Mouse (Mus musculus): ENCODE measurements around the gene Myo1c. TPM values are rescaled to one million over a fixed set of nuclear protein-coding genes. Genes with fewer than 3 reads are reported as not detected.

Gene Myo1c
- 9.2 and 11.1 TPM in 2 replicates for polyA plus RNA-seq (2015; fragmentation: Nextera tagmentation; extraction: Ambion mirVana)

DNA sequence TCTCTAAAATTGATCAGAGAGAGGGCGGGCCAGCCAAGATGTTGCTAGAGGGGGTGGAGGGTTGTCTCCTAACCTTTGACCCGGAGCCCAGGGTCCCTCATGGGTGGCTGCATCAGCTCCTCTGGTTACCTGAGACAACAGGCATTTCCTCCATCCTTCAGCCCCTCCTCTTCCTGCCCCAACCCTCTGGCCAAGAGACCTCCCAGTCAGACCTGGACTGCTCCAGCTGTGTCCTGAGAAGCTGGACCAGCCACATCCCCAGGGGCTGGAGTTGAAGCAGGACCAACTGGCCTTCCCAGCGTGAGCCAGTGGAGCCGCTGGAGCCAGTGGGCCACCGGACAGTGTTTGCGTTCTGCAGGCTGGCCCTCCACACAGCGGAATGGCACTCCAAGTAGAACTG, at the start of gene Myo1c:
Gene Myo1c (plus strand): TSS at position 194 of the 400 bp plus-strand sequence.
- H3K4me1 ChIP-seq, result peaks cover 34% of the 10 kb centered on the region
- peak within 1 kb of the TSS; percentile 89 for H3K4me2 ChIP-seq (replicated peaks)
- H3K9me3 ChIP-seq, result no peaks in the 10 kb centered on the region
- peak within 1 kb of the TSS; percentile 65 for H3K4me3 ChIP-seq
- H3K9ac ChIP-seq (replicated peaks), result peak within 1 kb of the TSS; percentile 77
- 85% methylated on average over 7 of the region's 7 CpGs for WGBS
- peaks cover 2% of the 10 kb centered on the region; the same call in 1 of the 2 replicates for H3K36me3 ChIP-seq
- H3K27me3 ChIP-seq, result peaks cover 16% of the 10 kb centered on the region
- no peak for ATAC-seq (replicated peaks)
- H3K27ac ChIP-seq (replicated peaks), result peak within 1 kb of the TSS; percentile 29; the same call in 1 of the 2 replicates

DNA sequence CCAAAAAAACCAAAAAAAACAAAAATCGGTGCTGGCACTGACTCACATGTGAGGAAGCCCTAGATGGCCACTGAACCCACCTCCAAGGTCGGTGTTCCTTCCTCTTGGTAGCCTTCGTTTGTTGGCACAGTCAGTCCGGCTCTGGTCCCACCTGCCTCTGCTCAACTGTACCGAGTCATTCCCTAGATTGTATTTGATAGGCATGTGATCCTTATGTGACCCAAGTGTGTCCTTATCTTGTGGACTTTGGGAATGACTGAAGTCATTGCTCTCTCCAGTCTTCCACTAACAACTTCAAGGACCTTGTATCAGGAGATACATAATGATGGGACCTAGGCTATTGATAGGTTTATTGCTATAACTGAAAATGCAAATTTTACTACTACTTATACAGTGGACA, 45.5 kb upstream of the Myo1c start:
- no peak overlapping the region for H3K9ac ChIP-seq (replicated peaks)
- no peaks in the 10 kb centered on the region for H3K27me3 ChIP-seq
- no peaks in the 10 kb centered on the region for H3K9me3 ChIP-seq
- no peaks in the 10 kb centered on the region for H3K4me1 ChIP-seq
- no peak overlapping the region for H3K4me3 ChIP-seq
- WGBS, result 95% methylated on average over 5 of the region's 5 CpGs
- H3K36me3 ChIP-seq, result peaks cover 65% of the 10 kb centered on the region
- no peak overlapping the region for H3K27ac ChIP-seq (replicated peaks)
- no peak for ATAC-seq (replicated peaks)
- no peak overlapping the region for H3K4me2 ChIP-seq (replicated peaks)

DNA sequence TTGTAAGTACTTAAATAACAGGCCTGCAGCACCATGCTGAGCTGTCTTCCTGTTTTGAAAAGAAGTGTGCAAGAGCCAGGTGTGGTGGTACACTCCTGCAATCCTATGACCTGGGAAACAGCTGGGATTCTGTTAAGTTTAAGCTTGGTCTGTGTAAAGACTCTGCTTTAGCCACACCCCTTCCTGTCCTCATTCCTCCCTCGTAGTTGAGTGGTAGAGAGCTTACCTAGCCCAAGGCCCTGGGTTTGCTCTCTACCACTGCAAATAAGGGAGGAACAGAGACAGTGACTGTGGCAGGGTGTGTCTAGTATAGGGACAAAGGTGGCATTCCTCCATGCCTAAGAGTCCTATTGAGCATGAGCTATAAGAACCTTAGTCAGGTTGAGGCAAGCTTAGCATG, 45.0 kb upstream of the Myo1c start:
- no peaks in the 10 kb centered on the region for H3K27me3 ChIP-seq
- H3K36me3 ChIP-seq, result peaks cover 65% of the 10 kb centered on the region
- no peak overlapping the region for H3K4me3 ChIP-seq
- H3K4me2 ChIP-seq (replicated peaks), result no peak overlapping the region
- H3K9me3 ChIP-seq, result no peaks in the 10 kb centered on the region
- ATAC-seq (replicated peaks), result no peak
- H3K9ac ChIP-seq (replicated peaks), result no peak overlapping the region
- no peaks in the 10 kb centered on the region for H3K4me1 ChIP-seq
- H3K27ac ChIP-seq (replicated peaks), result no peak overlapping the region
- 74% methylated on average over 1 of the region's 1 CpGs for WGBS

DNA sequence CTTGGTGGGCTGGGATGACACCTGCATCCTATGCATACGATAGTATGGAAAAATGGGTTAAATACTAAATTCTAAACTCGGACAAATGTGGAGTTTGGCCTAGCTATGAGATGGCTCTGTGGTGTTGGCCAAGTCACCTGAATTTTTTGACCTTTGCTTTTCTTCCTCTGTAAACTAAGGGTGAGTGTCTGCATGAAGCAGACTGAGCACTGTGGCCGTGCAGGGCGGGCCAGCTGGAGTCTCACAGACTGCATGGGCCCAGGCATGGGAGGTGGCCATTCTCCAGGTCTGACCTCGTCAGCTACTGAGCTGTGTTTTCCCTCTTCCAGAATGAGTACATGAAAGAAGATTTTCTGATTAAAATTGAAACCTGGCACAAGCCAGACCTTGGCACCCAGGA, 41.5 kb upstream of the Myo1c start:
- no peak for ATAC-seq (replicated peaks)
- Histone ChIP-seq H3K4me1 (no peaks in the 10 kb centered on the region), H3K4me2 (replicated peaks) (no peak overlapping the region), H3K4me3 (no peak overlapping the region), H3K9me3 (no peaks in the 10 kb centered on the region), H3K9ac (replicated peaks) (no peak overlapping the region), H3K27ac (replicated peaks) (no peak overlapping the region), H3K36me3 (peaks cover 62% of the 10 kb centered on the region), H3K27me3 (no peaks in the 10 kb centered on the region)
- WGBS, result 88% methylated on average over 5 of the region's 5 CpGs

DNA sequence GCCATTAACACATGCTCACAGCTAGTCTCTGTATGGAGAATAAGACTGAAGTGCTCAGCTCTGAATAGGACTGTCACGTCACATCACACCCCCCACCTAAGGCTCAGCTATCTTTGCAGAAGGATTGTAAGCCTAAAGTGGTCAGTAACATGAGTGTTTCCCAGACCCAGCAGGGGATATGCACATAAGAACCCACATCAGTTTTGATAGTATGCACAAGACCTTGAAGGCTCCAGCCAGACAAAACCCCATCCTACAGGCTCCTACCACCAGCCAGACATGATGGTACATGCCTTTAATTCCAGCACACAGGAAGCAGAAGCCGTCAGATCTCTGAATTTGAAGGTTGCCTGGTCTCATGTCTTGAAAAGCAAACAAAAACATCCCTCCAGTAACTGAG, 40.3 kb upstream of the Myo1c start:
- H3K4me1 ChIP-seq, result no peaks in the 10 kb centered on the region
- no peak overlapping the region for H3K4me3 ChIP-seq
- H3K36me3 ChIP-seq, result peaks cover 63% of the 10 kb centered on the region
- H3K9ac ChIP-seq (replicated peaks), result no peak overlapping the region
- H3K27ac ChIP-seq (replicated peaks), result no peak overlapping the region
- H3K4me2 ChIP-seq (replicated peaks), result no peak overlapping the region
- no peaks in the 10 kb centered on the region for H3K9me3 ChIP-seq
- ATAC-seq (replicated peaks), result no peak
- WGBS, result 85% methylated on average over 2 of the region's 2 CpGs
- H3K27me3 ChIP-seq, result no peaks in the 10 kb centered on the region

DNA sequence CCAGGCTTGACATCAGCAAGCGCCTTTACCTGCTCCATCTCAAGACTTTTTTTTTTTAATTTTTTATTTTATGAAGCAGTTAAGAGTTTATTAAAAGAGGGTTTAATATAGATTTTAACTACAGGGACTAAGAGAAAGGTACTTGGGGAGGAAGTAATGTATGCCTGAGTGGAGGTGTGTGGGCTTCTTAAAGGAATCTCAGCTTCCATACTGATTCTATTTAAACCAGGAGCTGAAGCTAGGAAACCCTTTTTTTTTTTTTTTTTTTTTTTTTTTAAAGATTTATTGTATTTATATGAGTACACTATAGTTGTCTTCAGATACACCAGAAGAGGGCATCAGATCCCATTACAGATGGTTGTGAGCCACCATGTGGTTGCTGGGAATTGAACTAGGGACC, 35.5 kb upstream of the Myo1c start:
- WGBS, result 100% methylated on average over 1 of the region's 1 CpGs
- no peaks in the 10 kb centered on the region for H3K27me3 ChIP-seq
- no peaks in the 10 kb centered on the region for H3K9me3 ChIP-seq
- H3K4me2 ChIP-seq (replicated peaks), result no peak overlapping the region
- no peak overlapping the region for H3K4me3 ChIP-seq
- no peak for ATAC-seq (replicated peaks)
- H3K27ac ChIP-seq (replicated peaks), result no peak overlapping the region
- no peak overlapping the region for H3K9ac ChIP-seq (replicated peaks)
- H3K4me1 ChIP-seq, result peaks cover under 1% of the 10 kb centered on the region; the same call in 1 of the 2 replicates
- H3K36me3 ChIP-seq, result peaks cover 70% of the 10 kb centered on the region

DNA sequence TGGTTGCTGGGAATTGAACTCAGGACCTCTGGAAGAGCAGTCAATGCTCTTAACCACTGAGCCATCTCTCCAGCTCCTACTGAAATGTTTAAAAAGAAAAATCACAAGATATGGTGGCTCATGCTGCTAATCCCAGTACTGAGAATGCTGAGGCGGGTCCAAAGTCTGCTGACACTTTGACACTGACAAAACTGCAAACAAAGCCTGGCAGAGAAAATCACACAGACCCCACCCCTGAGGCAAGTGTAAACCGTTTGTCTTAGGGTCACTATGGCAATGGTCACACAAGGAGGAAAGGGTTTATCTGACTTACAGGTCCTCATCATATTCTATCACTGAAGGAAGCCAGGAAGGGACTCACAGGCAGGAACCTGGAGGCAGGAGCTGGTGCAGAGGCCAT, 34.7 kb upstream of the Myo1c start:
- H3K4me1 ChIP-seq, result peaks cover 4% of the 10 kb centered on the region; the same call in 1 of the 2 replicates
- H3K36me3 ChIP-seq, result peaks cover 70% of the 10 kb centered on the region
- WGBS, result 92% methylated on average over 2 of the region's 2 CpGs
- no peak overlapping the region for H3K9ac ChIP-seq (replicated peaks)
- no peak overlapping the region for H3K4me2 ChIP-seq (replicated peaks)
- H3K4me3 ChIP-seq, result no peak overlapping the region
- no peak overlapping the region for H3K27ac ChIP-seq (replicated peaks)
- H3K27me3 ChIP-seq, result no peaks in the 10 kb centered on the region
- H3K9me3 ChIP-seq, result no peaks in the 10 kb centered on the region
- no peak for ATAC-seq (replicated peaks)

DNA sequence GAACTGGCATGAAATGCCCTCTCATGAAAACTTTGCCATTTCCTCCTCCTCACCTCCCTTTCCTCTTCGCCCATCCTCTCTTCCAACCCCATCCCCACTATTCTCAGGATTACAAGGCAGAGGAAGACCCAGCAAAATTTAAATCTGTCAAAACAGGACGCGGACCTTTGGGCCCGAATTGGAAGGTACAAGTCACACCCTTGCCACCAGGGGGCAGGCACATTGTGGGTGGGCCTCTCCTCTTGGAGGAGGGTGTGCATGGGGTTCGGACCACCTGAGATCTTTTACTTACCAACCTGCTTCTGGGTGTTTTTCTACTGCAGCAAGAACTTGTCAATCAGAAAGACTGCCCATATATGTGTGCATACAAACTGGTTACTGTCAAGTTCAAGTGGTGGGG, 31.2 kb upstream of the Myo1c start:
- WGBS, result 79% methylated on average over 5 of the region's 5 CpGs
- Histone ChIP-seq H3K36me3 (peaks cover 64% of the 10 kb centered on the region), H3K4me2 (replicated peaks) (no peak overlapping the region), H3K9me3 (no peaks in the 10 kb centered on the region), H3K9ac (replicated peaks) (no peak overlapping the region), H3K27ac (replicated peaks) (no peak overlapping the region), H3K4me3 (no peak overlapping the region), H3K4me1 (peaks cover 4% of the 10 kb centered on the region; the same call in 1 of the 2 replicates), H3K27me3 (no peaks in the 10 kb centered on the region)
- ATAC-seq (replicated peaks), result no peak

DNA sequence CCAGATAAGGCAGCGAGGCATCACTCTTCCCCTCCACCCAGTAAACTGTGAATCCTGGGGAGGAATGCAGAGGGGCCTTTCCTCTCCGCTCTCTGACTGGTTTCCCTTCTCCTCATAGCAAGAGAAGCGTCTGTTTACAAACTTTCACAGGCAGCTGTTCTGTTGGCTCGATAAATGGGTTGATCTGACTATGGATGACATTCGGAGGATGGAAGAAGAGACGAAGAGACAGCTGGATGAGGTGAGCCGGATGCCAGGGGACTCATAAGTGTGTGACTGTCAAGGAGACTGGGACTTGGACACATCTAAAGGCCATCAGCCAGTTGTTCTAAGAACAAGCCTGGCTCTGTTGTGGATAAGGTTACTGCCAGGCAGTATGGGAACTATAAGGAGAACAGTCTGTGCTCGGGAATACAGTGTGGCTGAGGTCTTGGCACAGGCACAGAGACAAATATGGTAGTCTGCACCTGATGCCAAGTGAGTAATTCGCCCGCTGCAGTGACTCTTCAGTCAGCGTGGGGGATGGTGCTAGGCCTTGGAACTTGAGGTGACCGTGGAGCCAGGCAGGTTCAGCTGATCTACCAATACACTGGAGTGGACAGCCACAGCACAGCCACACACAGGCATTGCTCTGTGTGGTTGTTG, 30.0 kb upstream of the Myo1c start:
- no peaks in the 10 kb centered on the region for H3K9me3 ChIP-seq
- H3K4me1 ChIP-seq, result peaks cover 4% of the 10 kb centered on the region; the same call in 1 of the 2 replicates
- no peak overlapping the region for H3K9ac ChIP-seq (replicated peaks)
- peaks cover 56% of the 10 kb centered on the region for H3K36me3 ChIP-seq
- no peak overlapping the region for H3K4me2 ChIP-seq (replicated peaks)
- ATAC-seq (replicated peaks), result no peak
- H3K27ac ChIP-seq (replicated peaks), result no peak overlapping the region
- no peak overlapping the region for H3K4me3 ChIP-seq
- WGBS, result 90% methylated on average over 12 of the region's 12 CpGs
- no peaks in the 10 kb centered on the region for H3K27me3 ChIP-seq

DNA sequence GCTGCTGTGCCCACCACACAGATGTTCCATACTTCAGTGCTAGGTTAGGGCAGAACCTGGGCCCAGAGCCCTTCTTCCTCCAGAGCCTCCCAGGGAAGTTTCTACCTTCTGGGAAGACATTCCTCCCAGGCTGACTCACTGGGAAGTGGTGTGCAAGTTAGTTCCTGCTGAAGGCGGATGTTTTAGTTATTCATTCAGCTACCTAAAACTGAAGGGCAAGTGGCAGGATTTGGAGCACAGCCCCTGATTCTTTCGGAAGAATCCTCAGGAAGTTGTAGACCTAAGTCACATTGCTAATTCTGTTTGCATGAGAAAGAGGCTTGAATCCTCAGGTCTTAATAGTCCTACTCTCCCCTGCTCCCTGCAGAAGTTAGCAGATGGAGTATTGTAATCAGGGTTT, 28.9 kb upstream of the Myo1c start:
- Histone ChIP-seq H3K36me3 (peaks cover 60% of the 10 kb centered on the region), H3K27me3 (no peaks in the 10 kb centered on the region), H3K9ac (replicated peaks) (no peak overlapping the region), H3K4me1 (peaks cover 4% of the 10 kb centered on the region; the same call in 1 of the 2 replicates), H3K27ac (replicated peaks) (no peak overlapping the region), H3K9me3 (no peaks in the 10 kb centered on the region), H3K4me2 (replicated peaks) (no peak overlapping the region), H3K4me3 (no peak overlapping the region)
- no peak for ATAC-seq (replicated peaks)
- 92% methylated on average over 2 of the region's 2 CpGs for WGBS

DNA sequence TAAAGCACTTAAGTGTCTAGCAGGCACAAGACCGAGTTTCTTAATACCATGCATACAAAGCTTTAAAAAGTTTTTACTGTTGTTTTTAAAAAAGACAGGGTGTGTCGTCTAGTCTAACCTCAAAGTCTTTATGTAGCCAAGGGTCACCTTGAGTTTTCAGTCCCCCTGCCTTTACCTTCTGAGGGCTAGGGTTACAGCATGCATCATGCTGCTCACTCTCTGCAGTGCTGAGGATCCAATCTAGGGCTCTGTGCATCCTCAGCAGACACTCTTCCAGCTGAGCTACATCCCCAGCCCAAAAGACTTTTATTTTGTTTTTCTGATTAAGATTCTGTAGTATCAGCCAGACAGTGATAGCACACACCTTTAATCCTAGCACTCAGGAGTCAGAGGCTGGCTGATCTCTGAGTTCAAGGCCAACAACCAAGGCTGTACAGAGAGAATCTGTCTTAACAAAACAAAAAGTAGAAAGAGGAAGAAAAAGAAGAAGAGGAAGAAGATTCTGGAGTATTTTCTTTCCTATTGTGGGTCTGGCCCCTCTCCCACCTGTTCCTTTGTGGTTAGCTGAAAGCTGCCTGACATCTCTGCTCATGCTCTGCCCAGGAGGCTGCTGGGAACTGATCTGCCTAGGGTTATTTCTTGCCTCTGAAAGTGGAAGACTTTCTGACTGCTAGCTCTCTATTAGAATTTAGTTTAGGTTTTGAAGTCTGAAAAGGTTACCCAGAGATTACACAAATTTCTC, 27.5 kb upstream of the Myo1c start:
- H3K9ac ChIP-seq (replicated peaks), result no peak overlapping the region
- H3K36me3 ChIP-seq, result peaks cover 61% of the 10 kb centered on the region
- no peak overlapping the region for H3K27ac ChIP-seq (replicated peaks)
- no peak overlapping the region for H3K4me3 ChIP-seq
- ATAC-seq (replicated peaks), result no peak
- no peak overlapping the region for H3K4me2 ChIP-seq (replicated peaks)
- no peaks in the 10 kb centered on the region for H3K27me3 ChIP-seq
- peaks cover 4% of the 10 kb centered on the region; the same call in 1 of the 2 replicates for H3K4me1 ChIP-seq
- no peaks in the 10 kb centered on the region for H3K9me3 ChIP-seq
- 93% methylated on average over 2 of the region's 2 CpGs for WGBS

DNA sequence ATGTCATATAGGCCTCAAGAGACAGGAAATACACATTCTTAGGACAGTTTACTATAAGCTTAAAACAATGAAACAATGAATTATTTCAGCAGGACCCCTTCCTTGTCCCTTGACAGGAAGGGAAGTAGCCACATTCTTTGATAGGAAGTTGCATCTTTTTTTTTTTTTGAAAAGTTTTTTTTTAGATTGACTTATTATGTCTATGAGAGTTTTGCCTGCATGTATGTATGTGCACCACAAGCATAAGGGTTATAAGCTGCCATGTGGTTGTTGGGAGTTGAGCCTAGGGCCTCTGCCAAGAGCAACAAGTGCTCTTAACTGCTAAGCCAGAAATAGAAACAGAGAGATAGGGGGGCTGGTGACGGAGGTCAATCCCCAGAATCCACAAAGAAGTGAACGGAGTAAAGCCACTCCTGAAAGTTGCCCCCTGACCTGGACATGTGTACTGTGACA, 26.2 kb upstream of the Myo1c start:
- Histone ChIP-seq H3K4me2 (replicated peaks) (no peak overlapping the region), H3K9me3 (no peaks in the 10 kb centered on the region), H3K4me3 (no peak overlapping the region), H3K36me3 (peaks cover 59% of the 10 kb centered on the region), H3K4me1 (peaks cover 4% of the 10 kb centered on the region; the same call in 1 of the 2 replicates), H3K27ac (replicated peaks) (no peak overlapping the region; the same call in 1 of the 2 replicates), H3K9ac (replicated peaks) (no peak overlapping the region), H3K27me3 (no peaks in the 10 kb centered on the region)
- no peak for ATAC-seq (replicated peaks)
- 73% methylated on average over 2 of the region's 2 CpGs for WGBS
